Mouse (Mus musculus): ENCODE measurements around the gene Gm48551. TPM values are rescaled to one million over a fixed set of nuclear protein-coding genes. Genes with fewer than 3 reads are reported as not detected.

The Gm48551 gene
- polyA plus RNA-seq, 1 experiment from 2014 or later, result 2.9 TPM

DNA sequence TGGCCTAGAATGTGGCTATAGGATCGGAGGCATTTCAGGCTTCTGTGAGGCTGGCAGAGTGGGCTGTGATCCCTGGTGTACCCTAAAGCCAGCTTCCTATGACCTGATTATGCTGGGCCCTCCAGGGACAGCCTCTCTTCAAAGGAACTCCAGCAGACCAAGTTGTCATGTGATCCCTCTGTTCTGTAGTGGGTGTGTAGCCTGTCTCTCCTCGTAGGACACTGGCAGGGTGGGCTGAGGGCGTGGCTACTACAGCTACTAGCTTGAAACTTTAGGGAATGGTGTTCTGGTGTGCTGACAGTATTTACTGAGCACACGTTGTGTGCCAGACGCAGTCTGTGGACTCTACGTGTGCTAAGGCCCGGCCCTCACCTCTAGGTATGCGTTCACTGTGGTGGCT is 23.5 kb upstream of the Gm48551 start:
- H3K4me1 ChIP-seq, result peaks cover 57% of the 10 kb centered on the region
- H3K9ac ChIP-seq, result no peak overlapping the region
- H3K4me3 ChIP-seq (replicated peaks), result no peak overlapping the region
- no peaks in the 10 kb centered on the region; the same call in 1 of the 2 replicates for H3K27me3 ChIP-seq (replicated peaks)
- no peak overlapping the region for H3K27ac ChIP-seq
- no peak overlapping the region for H3K4me2 ChIP-seq
- ATAC-seq (ENCODE audit: insufficient read depth, low FRiP score, low read depth), result no peak
- H3K36me3 ChIP-seq, result no peaks in the 10 kb centered on the region
- WGBS, result 55% methylated on average over 8 of the region's 8 CpGs
- no peaks in the 10 kb centered on the region for H3K9me3 ChIP-seq

DNA sequence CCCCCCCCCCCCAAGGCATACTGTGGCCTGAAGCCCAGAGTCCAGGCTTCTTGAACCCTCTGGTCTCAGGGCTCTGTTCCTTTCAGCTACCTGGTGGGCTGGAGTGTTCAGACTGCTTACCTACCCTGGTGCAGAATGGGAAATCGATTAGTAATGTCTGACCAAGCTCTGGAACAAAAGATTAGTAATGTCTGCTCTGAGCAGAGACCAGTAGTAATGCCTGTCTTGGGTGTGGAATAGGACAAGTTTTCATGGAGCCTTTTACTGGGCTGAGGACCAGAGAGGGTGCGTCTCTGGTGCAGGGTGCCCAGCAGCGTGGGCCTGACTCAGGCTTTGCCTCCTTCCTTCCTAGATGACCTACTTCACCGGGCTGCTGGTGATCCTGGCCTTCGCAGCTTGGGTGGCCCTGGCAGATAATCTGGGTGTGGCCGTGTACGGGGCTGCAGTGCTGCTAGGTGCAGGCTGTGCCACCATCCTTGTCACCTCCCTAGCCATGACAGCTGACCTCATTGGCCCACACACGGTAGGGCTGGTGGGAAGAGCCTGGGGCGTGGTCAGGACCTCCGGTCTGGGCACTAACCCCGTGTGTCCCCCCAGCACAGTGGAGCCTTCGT is 21.8 kb upstream of the Gm48551 start:
- Histone ChIP-seq H3K27ac (peak overlapping the region; percentile 75), H3K4me1 (peaks cover 55% of the 10 kb centered on the region)
- ATAC-seq (ENCODE audit: insufficient read depth, low FRiP score, low read depth), result peak; percentile 51

GRCm38 (mm10) chr10:81363436-81364346 is 20.6 kb upstream of the Gm48551 start:
- Histone ChIP-seq H3K27ac (peak overlapping the region; percentile 75), H3K36me3 (peaks cover 21% of the 10 kb centered on the region), H3K9ac (no peak overlapping the region), H3K4me2 (peak overlapping the region; percentile 55), H3K4me3 (replicated peaks) (peak overlapping the region; percentile 26), H3K27me3 (replicated peaks) (no peaks in the 10 kb centered on the region; the same call in 1 of the 2 replicates), H3K4me1 (peaks cover 48% of the 10 kb centered on the region), H3K9me3 (no peaks in the 10 kb centered on the region)
- 19% methylated on average over 54 of the region's 54 CpGs for WGBS
- no peak for ATAC-seq (ENCODE audit: insufficient read depth, low FRiP score, low read depth)

More for the DNA sequence above, 21.8 kb upstream of the Gm48551 start:
- no peak overlapping the region; the same call in 1 of the 2 replicates for H3K4me3 ChIP-seq (replicated peaks)
- no peaks in the 10 kb centered on the region for H3K9me3 ChIP-seq
- H3K36me3 ChIP-seq, result peaks cover 8% of the 10 kb centered on the region
- H3K4me2 ChIP-seq, result peak overlapping the region; percentile 55
- 59% methylated on average over 12 of the region's 12 CpGs for WGBS
- no peak overlapping the region for H3K9ac ChIP-seq
- H3K27me3 ChIP-seq (replicated peaks), result no peaks in the 10 kb centered on the region; the same call in 1 of the 2 replicates

GRCm38 (mm10) chr10:81364666-81365065 is 19.6 kb upstream of the Gm48551 start:
- no peaks in the 10 kb centered on the region for H3K9me3 ChIP-seq
- H3K4me2 ChIP-seq, result peak overlapping the region; percentile 55
- peaks cover 30% of the 10 kb centered on the region for H3K36me3 ChIP-seq
- peaks cover 39% of the 10 kb centered on the region for H3K4me1 ChIP-seq
- H3K27ac ChIP-seq, result peak overlapping the region; percentile 38; the same call in 1 of the 2 replicates
- 0 out of 2 replicates have a peak, but pooled peaks have one; percentile 6 for ATAC-seq (ENCODE audit: insufficient read depth, low FRiP score, low read depth)
- H3K4me3 ChIP-seq (replicated peaks), result peak overlapping the region; percentile 26
- 17% methylated on average over 28 of the region's 28 CpGs for WGBS
- no peaks in the 10 kb centered on the region; the same call in 1 of the 2 replicates for H3K27me3 ChIP-seq (replicated peaks)
- no peak overlapping the region for H3K9ac ChIP-seq

GRCm38 (mm10) chr10:81365073-81365472 is 19.2 kb upstream of the Gm48551 start:
- peak overlapping the region; percentile 55; the same call in 1 of the 2 replicates for H3K4me2 ChIP-seq
- H3K4me1 ChIP-seq, result peaks cover 39% of the 10 kb centered on the region
- no peak overlapping the region for H3K9ac ChIP-seq
- peak overlapping the region; percentile 38; the same call in 1 of the 2 replicates for H3K27ac ChIP-seq
- H3K27me3 ChIP-seq (replicated peaks), result no peaks in the 10 kb centered on the region; the same call in 1 of the 2 replicates
- peaks cover 35% of the 10 kb centered on the region for H3K36me3 ChIP-seq
- ATAC-seq (ENCODE audit: insufficient read depth, low FRiP score, low read depth), result no peak
- no peaks in the 10 kb centered on the region for H3K9me3 ChIP-seq
- 32% methylated on average over 4 of the region's 4 CpGs for WGBS
- no peak overlapping the region for H3K4me3 ChIP-seq (replicated peaks)

- peak within 1 kb of the TSS; percentile 5; the same call in 1 of the 2 replicates for H3K9ac ChIP-seq
- peak within 1 kb of the TSS; percentile 51; the same call in 1 of the 2 replicates for H3K27ac ChIP-seq
- peak within 1 kb of the TSS; percentile 26 for H3K4me3 ChIP-seq (replicated peaks)
- peaks cover 38% of the 10 kb centered on the region for H3K4me1 ChIP-seq
- no peak for ATAC-seq (ENCODE audit: insufficient read depth, low FRiP score, low read depth)
- 34% methylated on average over 12 of the region's 12 CpGs for WGBS
- H3K36me3 ChIP-seq, result peaks cover 43% of the 10 kb centered on the region
- no peaks in the 10 kb centered on the region; the same call in 1 of the 2 replicates for H3K27me3 ChIP-seq (replicated peaks)
- H3K9me3 ChIP-seq, result no peaks in the 10 kb centered on the region
- peak within 1 kb of the TSS; percentile 55 for H3K4me2 ChIP-seq
Observed at GRCm38 (mm10) chr10:81365672-81366476, 18.4 kb upstream of the Gm48551 start, which contains the start of gene 4930404N11Rik. TSS of gene 4930404N11Rik (minus strand) at chr10:81365816.

- H3K27ac ChIP-seq, result peak overlapping the region; percentile 51; the same call in 1 of the 2 replicates
- no peaks in the 10 kb centered on the region; the same call in 1 of the 2 replicates for H3K27me3 ChIP-seq (replicated peaks)
- H3K9ac ChIP-seq, result no peak overlapping the region
- H3K36me3 ChIP-seq, result peaks cover 50% of the 10 kb centered on the region
- 72% methylated on average over 6 of the region's 6 CpGs for WGBS
- no peaks in the 10 kb centered on the region for H3K9me3 ChIP-seq
- no peak overlapping the region for H3K4me3 ChIP-seq (replicated peaks)
- no peak for ATAC-seq (ENCODE audit: insufficient read depth, low FRiP score, low read depth)
- H3K4me1 ChIP-seq, result peaks cover 37% of the 10 kb centered on the region
- H3K4me2 ChIP-seq, result no peak overlapping the region
Observed at GRCm38 (mm10) chr10:81366477-81367206, 17.6 kb upstream of the Gm48551 start.

- no peak for ATAC-seq (ENCODE audit: insufficient read depth, low FRiP score, low read depth)
- Histone ChIP-seq H3K4me1 (peaks cover 37% of the 10 kb centered on the region), H3K4me2 (no peak overlapping the region), H3K27ac (no peak overlapping the region), H3K4me3 (replicated peaks) (no peak overlapping the region), H3K9ac (no peak overlapping the region), H3K36me3 (peaks cover 54% of the 10 kb centered on the region), H3K27me3 (replicated peaks) (no peaks in the 10 kb centered on the region; the same call in 1 of the 2 replicates), H3K9me3 (no peaks in the 10 kb centered on the region)
- 89% methylated on average over 6 of the region's 6 CpGs for WGBS
Observed at GRCm38 (mm10) chr10:81367207-81367495, 17.1 kb upstream of the Gm48551 start.

- Histone ChIP-seq H3K36me3 (peaks cover 33% of the 10 kb centered on the region), H3K4me2 (no peak overlapping the region), H3K9ac (no peak overlapping the region), H3K9me3 (no peaks in the 10 kb centered on the region), H3K4me3 (replicated peaks) (no peak overlapping the region), H3K4me1 (peaks cover 26% of the 10 kb centered on the region), H3K27me3 (replicated peaks) (no peaks in the 10 kb centered on the region), H3K27ac (no peak overlapping the region)
- 91% methylated on average over 10 of the region's 10 CpGs for WGBS
- ATAC-seq (ENCODE audit: insufficient read depth, low FRiP score, low read depth), result no peak
Observed at GRCm38 (mm10) chr10:81375322-81375721, 8.9 kb upstream of the Gm48551 start.

DNA sequence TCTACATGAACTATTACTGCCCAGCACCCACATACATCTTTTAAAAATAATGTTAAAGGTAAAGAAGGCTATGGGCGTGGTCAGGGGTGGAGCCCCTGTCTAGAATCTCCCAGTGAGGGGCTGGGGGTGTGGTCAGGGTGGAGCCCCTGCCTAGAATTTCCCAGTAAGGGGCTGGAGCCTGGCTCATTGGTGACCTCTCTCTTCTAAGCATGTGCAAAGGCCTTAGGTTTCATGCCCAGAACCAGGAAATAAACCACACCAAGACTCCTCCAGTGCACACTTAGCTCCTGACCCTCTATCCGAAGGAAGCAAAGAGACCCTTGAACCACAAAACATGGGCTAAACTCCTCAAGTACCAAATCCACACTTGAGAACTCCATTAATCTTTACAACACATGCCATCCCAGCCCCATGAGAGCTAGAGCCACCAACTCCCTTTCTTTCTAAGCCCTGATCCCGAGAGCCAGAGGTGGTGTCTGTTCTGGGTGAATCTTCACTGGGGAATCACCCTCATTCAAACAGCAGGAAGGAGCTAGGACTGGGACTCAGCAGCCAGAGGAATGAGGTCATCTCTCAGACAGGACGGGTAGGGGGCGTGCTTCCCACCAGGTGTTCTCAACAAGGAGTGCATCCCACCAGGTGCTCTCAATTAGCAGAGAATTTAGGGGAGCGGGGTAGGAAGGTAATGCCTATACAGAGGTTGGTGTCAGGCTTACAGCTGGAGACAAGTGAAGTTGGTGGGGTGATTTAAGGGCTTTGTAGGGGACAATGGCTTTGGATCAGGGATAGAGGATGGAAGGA is 7.5 kb upstream of the Gm48551 start:
- 30% methylated on average over 6 of the region's 6 CpGs for WGBS
- peak overlapping the region; percentile 82 for H3K4me3 ChIP-seq (replicated peaks)
- H3K27ac ChIP-seq, result peak overlapping the region; percentile 68
- H3K36me3 ChIP-seq, result peaks cover 19% of the 10 kb centered on the region; the same call in 1 of the 2 replicates
- H3K27me3 ChIP-seq (replicated peaks), result no peaks in the 10 kb centered on the region
- peaks cover 26% of the 10 kb centered on the region for H3K4me1 ChIP-seq
- H3K9ac ChIP-seq, result peak overlapping the region; percentile 81; the same call in 1 of the 2 replicates
- no peak for ATAC-seq (ENCODE audit: insufficient read depth, low FRiP score, low read depth)
- no peaks in the 10 kb centered on the region for H3K9me3 ChIP-seq
- peak overlapping the region; percentile 79 for H3K4me2 ChIP-seq

Measured in stomach, embryonic 15.5 days (tissue).